Mouse (Mus musculus): ENCODE measurements at regions not wholly inside any gene's neighbourhood (a gene's known extent, or its start where the extent isn't known, plus 50 kb on each side); places are given as distances from the start of the nearest gene placed in this dataset.

GRCm38 (mm10) chr15:97502056-97502455 is 203.6 kb downstream of the Rpap3 start:
- DNase-seq (ENCODE audit: low read depth), result no peak

DNA sequence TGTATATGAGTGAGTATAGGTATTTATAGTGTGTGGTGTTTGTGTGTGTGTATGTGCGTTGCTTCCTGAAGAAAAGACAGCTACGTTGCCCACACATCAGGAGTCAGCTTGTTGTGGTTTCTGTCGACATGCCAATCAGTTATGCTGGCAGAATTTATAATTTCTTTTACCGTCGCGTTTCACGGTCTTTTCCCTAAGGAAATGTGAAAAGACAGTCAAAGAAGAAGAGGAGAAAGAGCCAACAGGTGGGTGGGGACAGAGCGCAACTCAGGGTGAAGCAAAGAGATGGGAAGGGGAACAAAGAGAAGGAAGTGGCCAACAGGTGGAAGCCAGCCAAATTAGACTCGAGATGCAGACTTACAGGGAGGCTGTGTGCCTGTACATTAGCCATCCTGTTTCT is 204.2 kb downstream of the Rpap3 start:
- DNase-seq (ENCODE audit: low read depth), result no peak

GRCm38 (mm10) chr15:97499821-97500385 is 205.7 kb downstream of the Rpap3 start:
- no peak for DNase-seq (ENCODE audit: low read depth)

- DNase-seq (ENCODE audit: low read depth), result no peak
Measured at GRCm38 (mm10) chr15:97499240-97499639, 206.4 kb downstream of the Rpap3 start.

DNA sequence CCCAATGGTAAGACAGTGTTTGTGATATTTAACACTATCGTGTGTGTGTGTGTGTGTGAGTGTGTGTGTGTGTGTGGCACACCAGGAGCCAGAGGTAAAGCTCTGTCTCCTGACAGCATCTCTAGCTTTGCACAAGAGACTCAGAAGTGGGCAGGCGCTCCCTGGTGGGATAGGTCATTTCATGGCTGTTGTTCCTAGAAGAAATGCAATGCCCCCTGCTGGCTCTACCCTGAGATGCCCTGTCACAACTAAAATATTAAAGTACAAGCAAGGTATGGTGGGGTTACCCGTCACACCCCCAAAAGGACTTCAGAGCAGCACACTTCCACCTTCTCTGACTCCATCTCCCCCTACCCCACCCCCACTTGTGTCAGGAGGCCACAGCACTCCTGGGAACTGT is 207.2 kb downstream of the Rpap3 start:
- DNase-seq (ENCODE audit: low read depth), result peak; percentile 2

- no peak for DNase-seq (ENCODE audit: low read depth)
Measured at GRCm38 (mm10) chr15:97496026-97496425, 209.6 kb downstream of the Rpap3 start.

DNA sequence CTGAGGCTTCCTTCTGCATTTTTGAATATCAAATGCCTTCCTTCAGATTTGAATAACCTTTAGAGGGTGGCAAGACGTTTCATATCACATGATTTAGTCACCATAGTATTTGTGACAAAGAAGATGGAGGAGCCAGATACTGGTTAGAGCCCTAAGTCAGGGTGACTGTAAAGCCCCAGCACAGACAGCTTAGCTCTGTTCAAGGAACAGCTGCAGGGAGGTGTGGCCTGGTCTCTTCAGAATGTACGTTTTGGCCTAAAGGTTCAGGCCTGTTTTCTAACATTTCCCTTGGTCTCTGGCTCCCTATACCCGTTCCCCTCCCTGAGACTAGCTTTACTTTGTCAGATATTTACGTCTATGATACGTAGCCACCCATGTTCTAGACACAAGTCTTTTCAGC is 212.3 kb downstream of the Rpap3 start:
- no peak for DNase-seq (ENCODE audit: low read depth)

GRCm38 (mm10) chr15:97491796-97492195 is 213.8 kb downstream of the Rpap3 start:
- DNase-seq (ENCODE audit: low read depth), result no peak

GRCm38 (mm10) chr15:97487425-97487824 is 218.2 kb downstream of the Rpap3 start:
- DNase-seq (ENCODE audit: low read depth), result no peak

- no peak for DNase-seq (ENCODE audit: low read depth)
Measured at GRCm38 (mm10) chr15:97471986-97472779, 225.1 kb upstream of the Amigo2 start.

DNA sequence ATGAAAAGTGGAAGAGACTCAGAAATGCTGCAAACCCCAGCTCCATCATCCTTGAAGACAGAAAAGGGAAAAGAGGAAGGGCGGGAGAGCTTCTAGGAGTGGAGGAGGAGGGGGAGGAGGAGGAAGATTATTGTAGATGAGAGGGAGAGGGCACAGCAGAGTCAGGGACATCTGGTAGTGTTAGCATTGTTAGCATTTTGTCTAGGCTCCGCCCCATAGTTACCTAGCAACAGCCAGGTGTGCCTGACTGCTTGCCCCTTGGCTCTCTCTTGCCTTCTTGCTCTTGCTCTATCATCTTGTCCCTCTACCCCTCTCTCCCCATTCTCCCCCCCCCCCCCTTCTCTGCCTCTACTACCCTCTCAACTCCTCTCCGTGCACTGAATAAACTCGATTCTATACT is 224.4 kb upstream of the Amigo2 start:
- no peak for DNase-seq (ENCODE audit: low read depth)

DNA sequence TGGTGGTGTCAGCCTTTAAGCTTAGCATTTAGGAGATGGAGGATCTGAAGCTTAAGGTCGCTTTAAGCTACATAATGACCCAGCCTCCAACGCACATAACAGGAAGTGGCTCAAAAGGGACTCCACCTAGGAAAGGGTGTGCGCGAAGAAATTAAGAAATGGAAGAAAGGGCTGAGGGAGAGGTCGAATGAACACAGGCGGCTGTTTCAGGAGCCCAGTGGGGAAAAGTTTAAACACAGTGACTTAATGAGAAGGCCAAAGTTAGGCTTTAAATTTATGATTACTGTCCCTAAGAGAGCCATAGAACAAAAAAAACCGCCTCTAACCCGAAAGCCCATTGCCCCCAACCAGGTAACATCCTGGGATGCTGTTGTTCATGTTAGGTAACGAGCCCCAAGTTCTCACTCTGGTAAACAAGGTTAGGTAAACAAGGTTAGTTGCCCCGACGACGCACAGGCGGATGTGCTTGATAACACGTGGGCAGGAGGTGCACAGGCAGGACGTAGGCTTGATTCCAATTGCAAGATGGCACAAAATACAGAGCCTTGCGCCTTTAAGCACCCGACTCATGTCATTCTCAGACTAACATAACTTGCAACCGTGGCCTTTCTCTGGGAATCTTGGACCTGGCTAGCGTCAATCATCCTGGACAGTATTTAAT is 222.7 kb upstream of the Amigo2 start:
- DNase-seq (ENCODE audit: low read depth), result no peak

DNA sequence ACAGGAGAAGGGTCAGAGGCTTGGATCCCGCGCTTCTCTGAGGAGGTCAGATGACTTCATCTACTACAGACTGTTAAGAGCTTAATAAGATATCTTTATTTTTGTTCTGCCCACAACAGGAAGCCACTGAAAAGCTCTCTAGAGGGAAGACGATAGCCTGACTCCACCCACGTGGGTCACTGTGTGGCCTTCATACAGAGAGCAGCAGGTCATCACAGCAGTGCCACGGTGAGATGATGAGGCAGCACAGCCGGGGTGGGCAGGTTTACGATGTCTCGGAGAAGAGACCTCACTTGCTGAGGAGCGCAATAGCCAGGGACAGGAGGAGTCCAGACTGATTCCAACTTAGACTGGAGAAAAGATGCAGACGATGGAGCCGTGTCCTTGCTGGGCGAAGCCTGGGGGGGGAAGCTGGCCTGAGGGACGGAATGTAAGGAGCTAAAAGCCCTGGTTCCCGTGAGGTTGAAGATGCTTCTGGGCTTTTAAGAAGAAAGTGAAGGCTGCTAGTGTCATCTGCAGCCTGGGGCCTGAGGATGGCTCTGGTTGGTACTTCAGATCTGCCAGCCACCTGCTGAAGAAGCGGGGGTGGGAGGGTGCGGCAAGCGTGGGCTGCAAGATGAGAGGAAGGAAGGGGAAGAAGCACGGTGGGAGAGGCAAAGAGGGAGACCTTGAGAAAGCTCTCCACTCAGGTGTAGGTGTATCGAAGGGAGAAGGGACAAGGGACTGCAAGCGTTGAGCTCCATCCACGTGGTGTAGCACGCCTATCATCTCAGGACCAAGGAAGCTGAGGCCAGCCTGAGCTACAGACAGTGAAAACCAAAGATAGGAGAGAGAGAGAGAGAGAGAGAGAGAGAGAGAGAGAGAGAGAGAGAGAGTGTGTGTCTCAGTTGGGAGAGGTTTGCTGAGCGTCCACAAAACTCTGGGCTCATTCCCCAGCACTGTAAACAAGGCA is 221.9 kb upstream of the Amigo2 start:
- DNase-seq (ENCODE audit: low read depth), result no peak

DNA sequence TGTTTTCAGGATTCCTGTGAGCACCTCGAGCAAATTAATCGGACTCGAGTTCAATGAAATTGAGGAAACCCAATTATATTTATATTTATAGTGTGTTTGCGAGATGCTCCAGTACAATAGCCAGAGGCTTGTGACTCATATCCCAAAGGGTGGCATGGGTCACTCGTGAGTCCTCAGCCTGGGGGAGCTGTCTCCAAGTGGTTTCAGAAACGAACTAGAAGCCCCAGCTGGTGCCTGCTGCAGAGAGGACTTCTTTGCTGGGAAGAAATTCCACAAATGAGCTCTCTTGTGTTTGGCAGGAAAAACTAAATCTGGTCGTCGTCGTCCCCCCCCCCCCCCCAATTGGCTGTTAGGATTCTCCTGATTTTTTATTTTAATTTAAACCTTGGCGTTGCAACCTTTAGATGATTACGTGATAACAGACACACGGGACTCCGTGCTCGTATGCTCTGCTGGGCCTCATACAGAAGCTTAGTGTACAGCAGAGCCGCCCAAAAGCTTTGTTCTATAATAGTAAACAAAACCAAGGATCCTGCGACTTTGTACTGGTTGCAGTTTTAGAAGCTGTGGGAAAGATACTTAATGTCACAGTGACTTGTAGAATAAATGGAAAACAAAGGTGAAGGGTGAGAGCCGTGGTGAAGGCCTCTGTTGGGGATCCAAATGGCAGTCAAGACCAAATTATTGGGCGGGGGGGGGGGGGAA is 220.8 kb upstream of the Amigo2 start:
- DNase-seq (ENCODE audit: low read depth), result no peak

GRCm38 (mm10) chr15:97466906-97467465 is 219.9 kb upstream of the Amigo2 start:
- DNase-seq (ENCODE audit: low read depth), result no peak

DNA sequence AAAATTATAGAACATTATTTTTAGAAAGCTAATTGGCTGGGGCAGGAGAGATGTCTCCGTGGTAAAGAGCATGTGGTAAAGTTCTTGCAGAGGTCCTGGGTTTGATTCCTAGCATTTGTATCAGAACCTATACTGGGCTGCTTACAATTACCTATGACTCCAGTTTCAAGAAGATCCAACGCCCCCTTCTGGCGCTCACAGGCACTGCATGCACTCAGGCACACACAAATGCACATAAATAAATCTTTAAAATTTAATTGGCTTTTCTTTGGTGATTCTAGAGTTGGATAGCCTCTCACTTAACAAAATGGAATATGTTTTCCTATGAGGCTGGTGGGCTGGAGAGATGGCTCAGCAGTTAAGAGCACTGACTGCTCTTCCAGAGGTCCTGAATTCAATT is 219.0 kb upstream of the Amigo2 start:
- peak; percentile 9 for DNase-seq (ENCODE audit: low read depth)

DNA sequence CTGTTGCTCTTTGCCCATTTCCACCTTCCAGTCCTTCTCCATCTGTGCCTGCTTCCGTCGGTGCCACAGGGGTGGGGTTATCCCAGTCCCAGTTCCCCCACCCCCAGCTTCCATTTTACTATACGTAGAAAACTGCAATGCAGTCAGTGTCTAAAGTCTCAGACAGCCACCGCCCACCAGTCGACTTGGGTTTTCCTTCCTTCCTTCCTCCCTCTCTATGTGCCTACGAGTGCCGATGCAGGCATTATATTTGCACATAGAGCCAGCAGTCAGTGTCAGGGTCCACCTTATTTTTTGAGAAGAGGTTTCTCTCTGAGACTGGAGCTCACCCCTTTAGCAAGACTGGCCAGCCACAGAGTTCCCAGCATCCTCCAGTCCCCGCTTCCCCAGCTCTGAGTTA is 218.3 kb upstream of the Amigo2 start:
- no peak for DNase-seq (ENCODE audit: low read depth)

GRCm38 (mm10) chr15:97464737-97465136 is 217.7 kb upstream of the Amigo2 start:
- DNase-seq (ENCODE audit: low read depth), result no peak

DNA sequence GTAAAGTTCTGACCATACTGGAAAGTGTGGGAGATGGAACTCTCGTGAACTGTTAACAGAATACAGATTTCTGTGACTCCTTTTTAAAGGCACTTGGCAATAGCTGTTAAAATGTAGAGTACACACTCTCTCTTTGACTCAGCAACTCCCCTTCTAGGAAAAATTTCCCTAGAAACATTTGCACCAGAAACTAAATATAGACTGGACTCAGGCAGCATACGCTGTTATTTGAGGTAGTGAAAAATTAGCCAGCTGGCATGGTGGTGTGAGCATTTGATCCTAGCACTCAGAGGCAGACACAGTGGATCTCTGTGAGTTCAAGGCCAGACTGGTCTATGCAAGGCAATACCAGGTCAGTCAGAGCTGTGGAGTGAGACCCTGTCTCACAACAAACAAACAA is 215.5 kb upstream of the Amigo2 start:
- no peak for DNase-seq (ENCODE audit: low read depth)

GRCm38 (mm10) chr15:97462006-97462405 is 214.9 kb upstream of the Amigo2 start:
- no peak for DNase-seq (ENCODE audit: low read depth)

DNA sequence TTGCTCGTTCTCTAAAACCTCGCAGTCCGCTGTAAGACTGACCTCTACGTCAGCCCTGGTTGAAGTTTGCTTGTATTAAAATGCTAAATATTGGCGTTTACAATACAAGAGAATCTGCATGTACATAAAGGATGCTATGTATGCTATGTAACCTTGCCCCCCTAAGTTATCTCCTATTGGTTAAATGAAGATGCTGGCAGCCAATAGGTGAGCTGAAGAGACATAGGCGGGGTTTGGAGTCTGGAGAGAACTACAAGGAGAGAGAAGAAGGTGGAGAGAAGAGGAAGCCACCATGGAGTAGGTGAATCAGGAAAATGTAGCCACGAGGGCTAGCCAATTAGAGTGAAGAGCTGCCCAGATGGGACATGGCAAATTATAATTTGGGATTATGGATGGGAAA is 214.0 kb upstream of the Amigo2 start:
- DNase-seq (ENCODE audit: low read depth), result no peak
